Mouse (Mus musculus): ENCODE measurements at regions not wholly inside any gene's neighbourhood (a gene's known extent, or its start where the extent isn't known, plus 50 kb on each side); places are given as distances from the start of the nearest gene placed in this dataset.

GRCm38 (mm10) chr14:104208855-104209254, 258.9 kb downstream of the Pou4f1 start:
- H3K4me3 ChIP-seq (replicated peaks in 1 of 3; ENCODE audit: low read depth in 2 of 3, low read length in 2 of 3, poor library complexity in 1 of 3) = no peak overlapping the region
- in situ Hi-C loops (cut with MboI; ENCODE audit: low pct_ligation_motif_present, low pct_unique_long_range_greater_than_20kb, low sequenced_read_pairs) = loop anchor here (10.0 kb wide), 1 partner anchor 484 kb away; no protein-coding TSS in a partner anchor
- H3K9ac ChIP-seq (ENCODE audit: insufficient read depth, low read depth) = no peak overlapping the region
- DNase-seq (ENCODE audit: extremely low read depth) = no peak
- H3K9me3 ChIP-seq (replicated peaks; ENCODE audit: low read length) = no peaks in the 10 kb centered on the region
- dilution Hi-C loops (cut with MboI; ENCODE audit: extremely low pct_ligation_motif_present, extremely low pct_unique_long_range_greater_than_20kb, low sequenced_read_pairs) = no loop called here
- no peaks in the 10 kb centered on the region for H3K36me3 ChIP-seq (replicated peaks in 1 of 2; ENCODE audit: control insufficient read depth in 1 of 2, insufficient read depth in 1 of 2, low read length in 1 of 2)
- H3K27ac ChIP-seq (ENCODE audit: insufficient read depth, low read depth) = no peak overlapping the region
- no peaks in the 10 kb centered on the region for H3K27me3 ChIP-seq (replicated peaks)
- no peaks in the 10 kb centered on the region for H3K79me2 ChIP-seq (replicated peaks; ENCODE audit: control insufficient read depth, extremely low read depth, insufficient read depth, poor library complexity, severe bottlenecking)
- no peak for TF ChIP-seq ZMIZ1 (IDR thresholded peaks at IDR 0.05; ENCODE audit: low read depth, low read length)
- no peak for TF ChIP-seq POLR2A (IDR thresholded peaks at IDR 0.05; ENCODE audit: low read depth, low read length)
- TF ChIP-seq ZC3H11A (IDR thresholded peaks at IDR 0.05; ENCODE audit: low read depth, low read length) = no peak
- no peak for TF ChIP-seq ETS1 (conservative IDR thresholded peaks at IDR 0.05; ENCODE audit: low read depth, low read length)
- TF ChIP-seq MAX (IDR thresholded peaks at IDR 0.05; ENCODE audit: low read length) = no peak
- TF ChIP-seq NRF1 (IDR thresholded peaks at IDR 0.05; ENCODE audit: low read depth, low read length) = no peak
- TF ChIP-seq E2F4 (IDR thresholded peaks at IDR 0.05; ENCODE audit: insufficient replicate concordance, low read depth, low read length) = no peak
- no peak for TF ChIP-seq USF2 (conservative IDR thresholded peaks at IDR 0.05; ENCODE audit: low read depth, low read length)
- no peak for TF ChIP-seq USF1 (IDR thresholded peaks at IDR 0.05; ENCODE audit: low read depth, low read length)
- TF ChIP-seq PAX5 (IDR thresholded peaks at IDR 0.05; ENCODE audit: low read length) = no peak
- TF ChIP-seq MXI1 (IDR thresholded peaks at IDR 0.05; ENCODE audit: low read depth, low read length) = no peak
- no peak for TF ChIP-seq TBP (conservative IDR thresholded peaks at IDR 0.05; ENCODE audit: low read depth, low read length)
- no peak for TF ChIP-seq IRF4 (IDR thresholded peaks at IDR 0.05; ENCODE audit: low read depth, low read length)
- no peak for TF ChIP-seq CHD2 (IDR thresholded peaks at IDR 0.05; ENCODE audit: low read length)
- no peak for TF ChIP-seq SIN3A (IDR thresholded peaks at IDR 0.05; ENCODE audit: low read length)
- no peaks in the 10 kb centered on the region for H3K4me1 ChIP-seq (ENCODE audit: control insufficient read depth in 1 of 2, insufficient read depth in 2 of 2)
- H3K4me2 ChIP-seq (ENCODE audit: insufficient read depth, low read depth, poor library complexity, severe bottlenecking) = no peak overlapping the region

- Histone ChIP-seq H3K4me1 (ENCODE audit: control insufficient read depth in 1 of 2, insufficient read depth in 2 of 2) (no peaks in the 10 kb centered on the region), H3K4me3 (replicated peaks in 1 of 3; ENCODE audit: low read depth in 2 of 3, low read length in 2 of 3, poor library complexity in 1 of 3) (no peak overlapping the region), H3K9ac (ENCODE audit: insufficient read depth, low read depth) (no peak overlapping the region), H3K9me3 (replicated peaks; ENCODE audit: low read length) (no peaks in the 10 kb centered on the region), H3K79me2 (replicated peaks; ENCODE audit: control insufficient read depth, extremely low read depth, insufficient read depth, poor library complexity, severe bottlenecking) (no peaks in the 10 kb centered on the region), H3K27ac (ENCODE audit: insufficient read depth, low read depth) (no peak overlapping the region), H3K36me3 (replicated peaks in 1 of 2; ENCODE audit: control insufficient read depth in 1 of 2, insufficient read depth in 1 of 2, low read length in 1 of 2) (no peaks in the 10 kb centered on the region), H3K4me2 (ENCODE audit: insufficient read depth, low read depth, poor library complexity, severe bottlenecking) (no peak overlapping the region), H3K27me3 (replicated peaks) (no peaks in the 10 kb centered on the region)
- dilution Hi-C loops (cut with MboI; ENCODE audit: extremely low pct_ligation_motif_present, extremely low pct_unique_long_range_greater_than_20kb, low sequenced_read_pairs) = no loop called here
- in situ Hi-C loops (cut with MboI; ENCODE audit: low pct_ligation_motif_present, low pct_unique_long_range_greater_than_20kb, low sequenced_read_pairs) = loop anchor here (10.0 kb wide), 1 partner anchor 483 kb away; no protein-coding TSS in a partner anchor
- TF ChIP-seq NELFE (IDR thresholded peaks at IDR 0.05; ENCODE audit: low read depth, low read length) (no peak), CTCF (conservative IDR thresholded peaks at IDR 0.05 in 1 of 2, IDR thresholded peaks at IDR 0.05 in 1 of 2; ENCODE audit: low read depth in 2 of 2, low read length in 2 of 2) (no peak), MEF2A (IDR thresholded peaks at IDR 0.05; ENCODE audit: borderline replicate concordance, low read depth, low read length) (no peak), MXI1 (IDR thresholded peaks at IDR 0.05; ENCODE audit: low read depth, low read length) (no peak), TCF12 (IDR thresholded peaks at IDR 0.05; ENCODE audit: low read depth, low read length) (no peak), KAT2A (IDR thresholded peaks at IDR 0.05; ENCODE audit: insufficient replicate concordance, low read length) (no peak), ZC3H11A (IDR thresholded peaks at IDR 0.05; ENCODE audit: low read depth, low read length) (no peak), ZMIZ1 (IDR thresholded peaks at IDR 0.05; ENCODE audit: low read depth, low read length) (no peak), BHLHE40 (IDR thresholded peaks at IDR 0.05; ENCODE audit: low read depth, low read length) (no peak), CHD2 (IDR thresholded peaks at IDR 0.05; ENCODE audit: low read length) (no peak), POLR2AphosphoS2 (IDR thresholded peaks at IDR 0.05; ENCODE audit: low read depth, low read length) (no peak)
- DNase-seq (ENCODE audit: extremely low read depth) = no peak
Measured at GRCm38 (mm10) chr14:104208040-104208816, 259.6 kb downstream of the Pou4f1 start.

Measured in CH12.LX (cell line).